Mouse (Mus musculus) B cell, adult 62 days (primary cell): ENCODE data around the gene Mfge8. TPM values are rescaled to one million over a fixed set of nuclear protein-coding genes. Genes with fewer than 3 reads are reported as not detected.

Experiments used
- total RNA-seq: library from RNA; stranded (reverse); gene quantifications from 4 replicates; pipeline ENCODE4 v1.2.4, GENCODE M21; 2023

Gene Mfge8
- 19.0 to 27.3 TPM (median 22.8 TPM) in 4 replicates for total RNA-seq

DNA sequence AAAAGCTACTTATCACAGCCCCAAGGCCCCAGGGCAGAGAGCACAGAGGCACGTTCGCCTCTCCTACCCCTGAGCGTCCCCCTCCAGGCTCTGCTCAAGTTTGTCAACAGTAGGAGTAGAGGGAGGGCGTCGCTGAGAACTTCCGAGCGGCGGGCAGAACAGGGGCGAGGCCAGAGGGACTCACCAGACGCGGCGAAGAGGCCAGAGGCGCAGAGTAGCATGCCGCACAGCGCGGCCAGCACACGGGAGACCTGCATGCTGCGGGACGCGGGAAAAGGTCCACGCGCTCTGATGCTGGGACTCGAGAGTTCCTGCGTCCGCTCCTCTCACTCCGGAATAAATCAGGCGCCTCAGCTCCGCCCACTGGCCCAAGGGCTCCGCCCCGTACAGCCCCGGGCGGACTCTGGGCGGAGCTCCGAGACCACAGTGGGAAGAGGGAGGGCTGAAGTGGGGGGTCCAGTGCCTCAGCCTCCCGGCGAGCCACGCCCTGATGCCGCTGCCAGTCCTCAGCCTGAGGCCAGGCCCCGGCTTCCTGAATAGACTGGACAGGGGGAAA, at the start of gene Mfge8:
Mfge8 (minus strand) TSS at position 350 of the 556 bp plus-strand sequence.

DNA sequence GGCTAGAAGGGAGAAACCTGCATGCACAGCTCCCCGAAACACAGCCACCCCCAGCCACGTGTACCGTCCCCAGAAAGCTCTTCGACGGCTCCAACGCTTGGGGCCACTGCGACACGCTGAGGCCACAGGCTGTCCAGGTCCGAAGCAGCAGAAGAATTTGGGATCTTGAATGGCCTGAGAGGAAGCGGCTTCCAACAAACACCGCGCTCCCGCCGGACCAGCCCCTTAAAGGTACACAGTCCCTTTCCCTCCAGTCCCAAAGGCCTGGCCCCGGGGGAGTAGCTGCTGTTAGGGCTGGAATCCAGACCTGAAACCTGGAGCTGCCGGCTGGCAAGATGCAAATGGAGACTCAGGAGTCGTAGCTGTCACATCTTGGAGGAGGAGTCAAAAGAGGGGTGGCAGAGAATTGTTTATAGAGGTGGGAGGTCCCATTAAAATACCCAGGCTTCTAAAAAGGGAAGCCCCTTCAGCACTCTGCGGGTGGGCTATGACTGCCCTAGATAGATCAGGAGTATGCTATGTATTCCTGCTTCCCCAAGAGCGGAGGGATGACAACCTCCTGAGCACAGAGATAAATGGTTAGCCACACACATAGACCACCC, 17.9 kb downstream of the Mfge8 start, which contains the start of gene Hapln3:
Hapln3 (minus strand) TSS at position 176 of the 602 bp plus-strand sequence.

Other genes starting within 250 kb of the Mfge8 start
- gene Isg20, start 235.6 kb downstream of the Mfge8 start, total RNA-seq: 16.1 to 22.5 TPM (median 19.8 TPM) in 4 replicates
- gene Acan, start 95.6 kb downstream of the Mfge8 start, total RNA-seq: not detected in 4 replicates
- 0.72 to 1.8 TPM in 2 of 4 replicates, not detected in the others for gene Hapln3, start 18.0 kb downstream of the Mfge8 start, total RNA-seq
- gene Abhd2, start 124.1 kb upstream of the Mfge8 start, total RNA-seq: 71.7 to 77.7 TPM (median 73.7 TPM) in 4 replicates
- gene Rlbp1, start 238.0 kb upstream of the Mfge8 start, total RNA-seq: not detected in 4 replicates
- gene Fanci, start 242.9 kb upstream of the Mfge8 start, total RNA-seq: 2.6 to 6.2 TPM (median 3.0 TPM) in 4 replicates